Mouse (Mus musculus): Measurements from ENCODE around the gene Gm8298.

Gm8298 gene

DNA sequence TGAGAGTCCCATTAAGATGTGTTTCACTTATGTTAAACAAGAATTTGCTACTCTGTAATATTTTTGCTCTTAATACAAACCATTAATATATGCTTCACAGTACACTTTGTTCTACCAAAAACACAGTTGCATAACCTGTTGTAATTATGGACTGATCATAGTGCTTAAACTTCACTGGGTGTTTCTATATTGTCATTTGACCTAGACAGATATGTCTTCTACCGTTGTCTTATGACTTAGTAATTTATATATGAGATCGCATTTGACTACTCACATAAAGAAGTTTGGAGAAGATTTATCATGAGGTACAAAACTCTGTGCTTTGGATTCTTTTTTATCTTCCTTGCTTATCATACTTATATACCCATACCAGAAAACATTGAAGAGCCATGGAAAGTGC lies at the start of gene Gm8298:
Gene Gm8298 (plus strand): TSS at position 301 of the 400 bp plus-strand sequence.
- in situ Hi-C loops (cut with MboI, MseI), result no loop called here

DNA sequence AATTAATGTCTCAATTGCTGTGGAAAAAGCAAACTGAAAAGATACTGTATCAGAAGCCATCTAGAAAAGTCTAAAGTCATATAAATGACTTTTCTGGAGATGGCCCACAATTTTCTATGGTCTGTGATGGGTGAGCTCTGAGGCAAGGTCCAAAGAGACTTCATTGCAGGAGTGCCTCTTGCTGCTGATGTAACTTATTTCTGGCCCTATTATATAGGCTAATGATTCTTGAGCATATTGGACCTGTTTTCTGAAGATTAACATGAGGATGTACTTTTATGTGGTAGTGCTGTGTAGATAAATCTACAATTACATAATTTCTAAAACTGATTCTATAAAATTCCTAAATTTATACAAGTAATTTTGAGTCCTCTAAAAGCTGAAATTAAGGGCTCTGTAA lies 47.7 kb upstream of the Gm8298 start:
- in situ Hi-C loops (cut with MboI, MseI), result no loop called here

GRCm38 (mm10) chr3:59870765-59871164 lies 9.9 kb downstream of the Gm8298 start:
- in situ Hi-C loops (cut with MboI, MseI), result no loop called here

DNA sequence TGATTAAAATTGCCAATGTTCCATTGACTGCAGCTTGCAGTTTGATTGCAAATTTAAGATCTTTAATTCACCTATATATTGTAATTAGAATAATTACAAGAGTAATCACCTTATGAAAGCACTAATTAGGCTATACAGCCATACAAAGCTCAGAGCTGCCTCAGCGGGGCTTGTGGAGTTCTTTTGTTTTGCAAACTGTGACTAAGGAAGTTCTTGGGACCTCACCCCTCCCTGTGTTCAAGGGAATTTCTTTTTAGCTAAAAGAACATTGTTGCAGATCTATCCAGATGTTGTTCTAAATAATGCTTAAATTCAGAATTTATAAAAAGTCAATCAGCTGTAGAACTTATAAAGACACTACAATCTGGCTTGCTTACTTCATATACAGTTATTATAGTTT lies 16.8 kb downstream of the Gm8298 start:
- in situ Hi-C loops (cut with MboI, MseI), result loop anchor here (25.0 kb wide), 1 partner anchor 760 kb away; no protein-coding TSS in a partner anchor

DNA sequence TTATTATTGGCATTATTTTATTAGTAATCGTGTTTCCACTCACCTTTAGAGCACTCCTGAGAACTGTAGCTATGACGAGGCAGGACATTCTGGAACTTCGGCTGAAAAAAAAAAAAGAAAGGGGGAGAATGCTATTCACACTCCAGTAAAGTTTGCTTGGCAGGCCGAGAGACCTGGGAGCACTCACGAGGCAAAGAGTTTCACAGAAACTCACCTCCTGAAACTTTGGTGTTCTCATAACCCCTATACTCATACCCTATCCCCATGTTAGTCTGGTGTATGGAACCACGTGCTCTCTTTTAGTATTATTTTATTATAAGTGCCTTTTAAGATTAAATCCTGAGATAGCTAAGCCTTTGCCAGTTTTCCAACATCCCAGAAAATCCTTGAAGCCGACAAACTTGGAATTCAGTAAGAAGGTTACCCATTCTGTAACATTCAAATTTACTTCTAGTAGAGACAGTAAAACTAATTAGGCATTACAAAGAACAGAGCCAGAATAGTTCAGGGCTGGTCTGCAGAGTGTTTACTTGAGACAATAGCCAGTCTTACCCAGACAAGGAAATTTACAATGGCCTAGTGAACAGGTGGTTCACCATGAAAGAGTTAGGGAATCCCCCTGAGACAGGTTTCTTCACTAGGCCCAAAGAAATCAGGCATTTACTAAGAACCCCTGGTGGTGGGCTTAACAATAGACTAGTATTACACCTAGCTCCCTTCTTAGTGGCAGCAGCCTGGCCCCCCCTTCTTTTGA lies 19.1 kb downstream of the Gm8298 start:
- in situ Hi-C loops (cut with MboI, MseI), result loop anchor here (25.0 kb wide), 1 partner anchor 757 kb away; no protein-coding TSS in a partner anchor

DNA sequence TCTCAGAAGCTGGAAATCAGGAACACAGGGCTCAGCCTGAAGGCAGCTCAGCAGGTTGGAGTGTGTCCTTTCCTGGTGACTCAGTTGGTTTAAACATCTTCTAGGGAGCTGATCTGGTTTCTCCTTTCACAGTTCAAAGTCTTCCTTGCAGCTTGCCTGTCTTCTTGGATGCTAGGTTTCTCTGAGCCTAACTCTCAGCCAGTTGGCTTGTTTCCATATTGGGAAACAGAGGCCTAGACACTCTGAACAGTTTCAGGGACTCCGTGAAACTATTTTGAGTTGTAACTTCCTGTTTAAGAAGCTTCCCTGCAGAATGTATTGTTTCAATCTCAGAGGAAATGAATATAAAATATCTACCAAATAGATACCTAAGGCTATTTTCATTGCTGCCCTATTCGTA lies 32.4 kb downstream of the Gm8298 start:
- in situ Hi-C loops (cut with MboI, MseI), result loop anchor here (25.0 kb wide), 1 partner anchor 744 kb away; no protein-coding TSS in a partner anchor

GRCm38 (mm10) chr3:59924914-59925313 lies 64.1 kb downstream of the Gm8298 start, which contains the start of gene C130079G13Rik:
Gene C130079G13Rik (plus strand): TSS chr3:59925214.
- in situ Hi-C loops (cut with MboI, MseI), result no loop called here

Data from regulatory T cell (primary cell).